Mouse (Mus musculus): ENCODE results near the gene Myo1f.

Gene Myo1f

DNA sequence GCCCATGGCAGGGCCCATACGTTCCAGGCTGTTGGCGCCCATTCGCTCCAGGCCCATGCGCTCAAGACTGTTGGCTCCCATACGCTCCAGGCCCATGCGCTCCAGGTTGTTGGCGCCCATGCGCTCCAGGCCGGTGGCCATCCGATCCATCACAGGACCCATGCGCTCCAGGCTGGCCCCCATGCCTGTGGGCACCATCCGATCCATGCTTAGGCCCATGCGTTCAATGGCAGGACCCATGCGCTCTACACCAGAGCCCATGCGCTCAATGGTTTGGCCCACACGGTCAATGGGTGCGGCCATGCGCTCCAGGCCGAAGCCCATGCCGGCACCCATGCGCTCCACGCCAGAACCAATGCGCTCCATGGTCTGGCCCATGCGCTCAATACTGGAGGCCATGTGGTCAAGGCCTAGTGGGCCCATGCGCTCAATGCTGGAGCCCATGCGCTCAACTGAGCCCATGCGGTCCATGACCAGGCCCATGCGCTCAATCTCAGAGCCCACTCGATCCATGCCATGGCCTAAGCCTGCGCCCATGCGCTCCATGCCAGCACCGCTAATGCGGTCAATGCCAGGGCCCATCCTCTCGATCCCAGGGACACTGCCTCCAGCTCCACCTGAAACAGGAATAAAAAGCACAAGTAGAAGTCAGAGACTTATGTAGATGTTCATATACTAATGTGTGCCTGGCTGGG, 94.4 kb downstream of the Myo1f start:
- DNase-seq (ENCODE audit: low spot score in 2 of 2), result no peak
